ENCODE assay signal across 22 mouse cellular contexts in the genomic region with DNA sequence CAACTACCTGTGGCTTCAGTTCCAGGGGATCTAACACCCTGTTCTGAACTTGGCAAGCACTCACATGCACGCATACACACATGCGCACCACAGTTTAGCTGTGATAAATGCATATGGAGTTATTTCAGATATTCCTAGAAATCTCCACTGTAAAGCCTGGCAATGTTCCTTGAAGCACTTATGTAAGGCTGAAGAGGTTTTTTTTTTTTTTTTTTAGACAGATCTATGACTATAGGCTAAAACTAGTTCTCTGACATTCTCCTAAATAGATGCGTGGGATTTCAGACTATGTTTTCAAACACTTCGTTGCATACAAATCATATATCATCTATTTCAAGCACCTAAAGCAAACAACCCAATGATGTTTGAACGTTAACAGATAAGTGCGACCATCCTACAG.
DNase-seq lines count a peak whose midpoint lies in the region; TF ChIP-seq lines count a peak whose summit lies in the region.
"Had no signal": no experiment of that assay in that cellular context is flagged by ENCODE, and none has a peak within 500 bp of the region (broad histone marks: within the 10 kb centered on the region; RNA-seq: fewer than 3 reads in every experiment).

No protein-coding gene starts in this region.

- H3K4me3 ChIP-seq in left cerebral cortex, adult 2 months = no peak overlapping the region
- H3K4me3 ChIP-seq: embryonic facial prominence, embryonic 15.5 days; erythroblast, embryonic 14.5 days; gastrocnemius, adult 2 months; heart, embryonic 10.5 days; hindbrain, embryonic 12.5 days had no signal

- no peak for TF ChIP-seq CTCF in left cerebral cortex, adult 2 months (IDR thresholded peaks at IDR 0.05)

- 0 out of 2 replicates have a peak overlapping the region, but pooled peaks have one; percentile 28 for H3K27ac ChIP-seq in left cerebral cortex, adult 2 months
- H3K27ac ChIP-seq: embryonic facial prominence, embryonic 15.5 days; gastrocnemius, adult 2 months; heart, embryonic 10.5 days; hindbrain, embryonic 12.5 days had no signal

- DNase-seq in frontal cortex, adult 2 months (ENCODE audit: extremely low spot score in 1 of 2, low spot score in 1 of 2) = peak; percentile 23 to 53
- DNase-seq in frontal cortex, postnatal 10 days (ENCODE audit: low spot score in 2 of 2) = no peak
- peak; percentile 7 to 8 for DNase-seq in right cerebral cortex, postnatal 36 days (ENCODE audit: low spot score in 2 of 2)
- no peak for DNase-seq in right cerebral cortex, postnatal 25 days
- DNase-seq in left cerebral cortex, adult 2 months (ENCODE audit: extremely low spot score in 1 of 2, low spot score in 2 of 2) = no peak
- DNase-seq in telencephalon, adult 2 months (ENCODE audit: low read depth, low spot score) = peak; percentile 59
- DNase-seq in layer of hippocampus, postnatal 25 days (ENCODE audit: extremely low spot score in 1 of 2, low spot score in 1 of 2) = no peak
- DNase-seq in spleen, postnatal 10 days (ENCODE audit: low spot score in 2 of 2) = no peak
- DNase-seq: adrenal gland, adult 2 months; adrenal gland, postnatal 25 days; cerebellum, adult 11 months; cerebellum, adult 8-10 months; cerebellum, postnatal 14 days; embryo, embryonic 11 days; gastrocnemius, adult 2 months; gastrocnemius, postnatal 25 days; heart, postnatal 10 days; heart, postnatal 4 days had no signal

- intact Hi-C loops in left cerebral cortex, adult 2 months (cut with DNase I) = loop anchor here (5.0 kb wide), 1 partner anchor 98 kb away; the partner anchor contains the start of gene Tmsb10

Comparison
In these comparisons a context has a peak if more than half of its experiments do, and no peak if none do; other contexts are left out.
1. DNase-seq: peak in frontal cortex, adult 2 months (2 of 2), right cerebral cortex, postnatal 36 days (2 of 2) and telencephalon, adult 2 months (single experiment); none in frontal cortex, postnatal 10 days (0 of 2), right cerebral cortex, postnatal 25 days (single experiment), left cerebral cortex, adult 2 months (0 of 2), layer of hippocampus, postnatal 25 days (0 of 2) and spleen, postnatal 10 days (0 of 2).